Mouse (Mus musculus) urinary bladder, adult 2 months (tissue): ENCODE data around the gene Caln1. TPM values are rescaled to one million over a fixed set of nuclear protein-coding genes. Genes with fewer than 3 reads are reported as not detected.

Source experiments
- DNase-seq: peaks from one replicate; pipeline ENCODE4 v3.0.0; 2022; ENCODE audit warnings: low spot score
- polyA plus RNA-seq: library from polyadenylated mRNA; depleted of rRNA; stranded (reverse); fragments of >200 nt; gene quantifications from 2 replicates; pipeline ENCODE4 v1.2.3, GENCODE M21; 2012; rRNA removed

Gene Caln1
- 0.06 TPM in 1 of 2 replicates, not detected in the other for polyA plus RNA-seq

- no peak for DNase-seq
These were observed at the start of gene Caln1 for GRCm38 (mm10) chr5:130369237-130369636. Gene Caln1 (plus strand): TSS chr5:130369455.

DNA sequence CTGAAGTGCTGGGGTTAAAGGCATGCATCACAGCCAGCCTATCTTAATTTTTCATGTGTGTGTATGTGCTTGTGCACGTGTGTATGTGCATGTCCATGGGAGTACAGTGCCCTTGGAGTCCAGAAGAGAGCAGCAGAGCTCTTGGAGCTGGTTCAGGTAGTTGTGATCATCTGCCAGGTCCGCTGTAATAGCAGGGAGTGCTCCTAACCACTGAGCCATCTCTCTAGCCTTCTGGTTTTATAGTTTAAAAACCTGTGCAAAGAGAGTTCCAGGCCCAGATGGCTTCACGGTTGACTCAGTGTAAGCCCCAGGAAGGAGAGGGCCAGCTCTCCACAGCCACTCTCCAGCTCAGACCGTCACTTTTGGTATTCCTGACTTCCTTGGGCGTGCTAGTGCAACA, 49.5 kb upstream of the Caln1 start:
- DNase-seq: no peak

DNA sequence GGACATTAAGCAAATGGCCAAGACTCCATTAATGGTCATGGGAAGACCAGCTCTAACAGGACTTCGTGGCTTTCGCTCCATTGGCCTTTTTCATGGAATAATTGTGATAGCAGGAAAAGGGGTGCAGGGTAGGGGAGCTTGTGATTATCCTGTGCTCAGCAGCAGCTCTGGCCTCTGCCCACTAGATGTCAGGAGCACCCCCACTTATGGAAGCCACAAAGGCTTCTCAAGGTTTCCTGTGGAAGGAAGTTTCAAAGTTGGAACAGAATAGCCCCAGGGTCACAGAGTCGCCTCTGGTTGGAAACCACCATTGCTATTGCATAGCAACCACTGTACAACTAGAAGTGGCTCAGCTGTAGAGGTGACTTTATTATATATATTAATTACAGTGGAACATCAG, 48.8 kb upstream of the Caln1 start:
- DNase-seq: no peak

- DNase-seq: no peak
These were observed 43.8 kb upstream of the Caln1 start for GRCm38 (mm10) chr5:130325486-130325885.

GRCm38 (mm10) chr5:130327615-130328263, 41.5 kb upstream of the Caln1 start:
- DNase-seq: no peak

DNA sequence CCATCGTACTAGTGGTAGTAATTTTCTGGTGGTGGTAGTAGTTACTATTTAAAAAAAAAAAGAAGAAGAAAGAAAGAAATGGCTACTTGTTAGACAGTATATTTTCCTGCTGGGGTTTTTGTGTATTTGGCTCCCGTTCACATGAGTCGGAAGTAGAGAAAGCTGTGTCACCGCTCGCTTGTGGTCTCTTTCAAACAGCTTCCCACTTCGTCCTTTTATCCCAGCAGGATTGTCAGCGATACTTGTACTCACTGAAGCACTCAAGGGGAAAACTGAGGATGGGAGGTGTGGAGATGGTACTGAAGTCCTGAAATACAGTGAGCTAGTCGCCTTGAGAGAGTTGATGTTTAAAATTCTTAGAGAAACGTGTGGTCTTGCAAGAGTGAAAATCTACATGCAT, 40.9 kb upstream of the Caln1 start:
- no peak for DNase-seq

GRCm38 (mm10) chr5:130329889-130330288, 39.4 kb upstream of the Caln1 start:
- DNase-seq: no peak

DNA sequence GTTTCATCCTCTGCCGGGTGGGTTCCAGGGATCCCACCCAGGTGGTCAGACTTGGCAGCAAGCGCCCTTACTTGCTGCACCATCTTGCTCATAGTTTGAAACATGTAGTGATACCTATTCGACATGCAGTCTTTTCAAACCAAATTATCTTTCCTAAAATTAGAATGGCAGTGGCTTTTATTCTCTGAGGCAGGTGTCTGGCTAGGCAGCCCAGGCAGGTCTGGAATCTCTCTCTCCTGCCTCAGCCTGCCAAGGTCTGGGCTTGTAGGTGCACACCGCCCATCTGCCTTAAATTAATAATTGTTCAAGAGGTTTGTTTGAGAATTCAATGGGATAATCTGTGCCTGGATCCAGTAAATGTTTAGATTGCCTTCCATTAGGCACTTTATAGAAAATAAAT, 38.5 kb upstream of the Caln1 start:
- DNase-seq: no peak

DNA sequence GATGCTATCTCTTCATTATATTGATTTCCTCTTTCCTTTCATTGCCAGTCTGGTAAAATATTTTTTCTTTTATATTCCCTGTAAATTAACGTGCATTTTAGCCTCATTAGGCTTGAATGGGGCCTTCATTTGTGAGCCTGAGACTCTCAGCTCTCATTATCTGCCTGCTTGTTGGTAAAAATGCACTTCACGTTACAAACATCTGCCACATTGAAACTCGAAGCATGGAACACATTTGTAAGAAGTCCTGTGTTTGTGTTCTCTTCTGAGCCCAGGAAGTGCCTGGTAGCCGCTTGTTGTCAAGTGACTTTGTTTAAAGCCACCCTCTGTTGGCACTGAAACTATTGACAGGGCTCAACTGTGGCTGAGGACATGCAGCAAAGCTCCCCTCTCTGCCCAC, 38.0 kb upstream of the Caln1 start:
- no peak for DNase-seq

GRCm38 (mm10) chr5:130333566-130333965, 35.7 kb upstream of the Caln1 start:
- DNase-seq: no peak

DNA sequence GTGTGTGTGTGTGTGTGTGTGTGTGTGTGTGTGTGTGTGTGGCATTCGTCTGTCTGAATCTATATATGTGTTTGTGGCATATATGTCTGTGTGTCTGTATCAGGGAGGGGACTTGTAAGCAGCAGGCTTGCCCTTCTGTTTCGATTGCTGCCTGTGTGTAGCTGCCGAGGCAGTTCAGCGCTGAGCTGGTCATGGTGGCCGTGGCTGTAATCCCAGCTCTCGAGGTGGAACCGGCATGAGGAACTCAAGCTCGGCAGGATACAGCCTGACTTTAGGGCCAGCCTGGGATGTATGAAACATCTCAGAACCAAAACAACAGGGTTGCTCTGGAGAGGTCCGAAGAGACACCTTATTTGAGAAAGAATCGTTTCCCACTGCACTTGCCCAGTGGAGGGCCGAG, 35.3 kb upstream of the Caln1 start:
- DNase-seq: no peak

- DNase-seq: no peak
These were observed 33.8 kb upstream of the Caln1 start for GRCm38 (mm10) chr5:130335462-130335861.

- no peak for DNase-seq
These were observed 28.6 kb upstream of the Caln1 start for GRCm38 (mm10) chr5:130340656-130341055.

- DNase-seq: no peak
These were observed 24.3 kb upstream of the Caln1 start for GRCm38 (mm10) chr5:130344999-130345398.

GRCm38 (mm10) chr5:130345871-130346270, 23.4 kb upstream of the Caln1 start:
- DNase-seq: no peak

- DNase-seq: no peak
These were observed 14.0 kb upstream of the Caln1 start for GRCm38 (mm10) chr5:130355223-130355622.

GRCm38 (mm10) chr5:130363111-130363510, 6.1 kb upstream of the Caln1 start:
- no peak for DNase-seq

DNA sequence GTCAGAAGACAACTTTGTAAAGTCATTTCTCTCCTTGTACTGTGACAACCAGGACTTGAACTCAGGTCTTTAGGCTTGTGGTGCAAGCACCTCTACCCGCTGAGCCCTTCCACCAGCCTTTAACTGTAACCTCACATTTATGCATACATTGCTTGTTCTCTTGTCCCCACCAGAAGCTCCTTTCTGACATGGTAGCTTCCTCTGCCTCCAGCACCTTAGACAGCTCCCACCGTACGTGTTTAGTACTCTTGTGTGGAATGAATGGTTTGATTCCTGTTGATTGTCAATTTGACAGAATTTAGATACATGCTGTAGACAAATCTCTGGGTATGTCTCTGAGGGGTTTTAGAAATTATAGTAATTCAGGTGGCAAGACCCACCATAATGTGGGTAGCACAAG, 5.5 kb upstream of the Caln1 start:
- no peak for DNase-seq

GRCm38 (mm10) chr5:130368236-130368635, 1.0 kb upstream of the Caln1 start:
- DNase-seq: no peak

- no peak for DNase-seq
These were observed 6.2 kb downstream of the Caln1 start for GRCm38 (mm10) chr5:130375411-130375810.

DNA sequence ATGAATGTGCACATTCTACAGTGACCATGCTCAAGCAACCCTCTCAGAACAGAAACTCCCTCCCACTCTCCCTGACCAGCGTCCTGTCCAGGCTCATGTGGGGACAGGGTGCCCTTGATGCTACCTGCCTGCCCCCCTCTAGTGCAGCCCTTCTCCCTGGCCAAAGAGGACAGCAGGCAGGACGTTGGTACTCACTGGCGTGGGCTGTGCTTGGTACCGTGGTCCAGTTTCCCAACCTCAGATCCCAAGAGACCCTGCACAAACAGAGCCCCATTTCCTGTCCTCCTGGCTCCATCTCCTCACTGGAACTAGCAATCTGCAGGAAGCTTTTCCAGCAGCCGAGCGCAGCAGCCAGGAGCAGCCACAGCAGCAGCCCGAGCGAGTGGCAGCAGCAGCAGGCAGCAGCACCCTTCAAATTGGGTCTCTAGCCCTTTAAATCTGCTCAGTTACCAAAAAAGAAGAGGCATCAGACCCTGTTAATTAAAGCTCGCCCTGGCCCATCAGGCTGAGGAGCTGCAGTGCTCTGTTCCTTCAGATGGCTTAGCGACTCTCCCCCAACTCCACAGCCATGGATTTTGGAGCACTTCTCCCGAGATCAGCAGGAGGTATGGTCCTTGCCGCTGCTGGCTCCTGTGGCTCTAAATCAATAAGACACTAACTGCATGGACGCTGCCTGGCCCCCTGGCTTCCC, 15.1 kb downstream of the Caln1 start, which contains the start of gene A330070K13Rik:
A330070K13Rik (minus strand) TSS at position 410 of the 691 bp plus-strand sequence.
- no peak for DNase-seq

DNA sequence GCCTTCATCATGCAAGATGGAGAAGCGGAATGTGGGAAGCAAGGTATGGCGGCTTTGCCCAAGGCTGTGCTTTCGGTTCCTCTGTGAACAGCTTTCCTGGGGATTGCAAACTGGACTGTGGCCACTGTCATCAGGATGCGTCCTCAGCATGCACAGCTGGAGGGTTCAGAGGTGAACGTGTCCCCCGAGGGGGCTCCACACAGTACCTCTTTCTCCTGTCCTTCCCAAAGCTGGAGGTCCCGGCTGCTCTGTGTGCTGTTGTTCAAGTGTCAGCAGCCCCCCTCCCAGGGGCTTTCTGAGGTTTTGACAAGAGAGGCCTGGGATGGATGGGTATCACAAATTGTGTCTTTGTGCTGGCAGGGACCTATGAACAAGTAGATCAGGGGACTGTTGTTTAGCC, 17.2 kb downstream of the Caln1 start:
- DNase-seq: no peak

GRCm38 (mm10) chr5:130393618-130394355, 24.5 kb downstream of the Caln1 start:
- DNase-seq: no peak
